Mouse (Mus musculus): ENCODE measurements around the gene Atxn2. TPM values are rescaled to one million over a fixed set of nuclear protein-coding genes. Genes with fewer than 3 reads are reported as not detected.

Gene Atxn2
- polyA plus RNA-seq, 1 experiment from 2014 or later = 40.5 TPM

DNA sequence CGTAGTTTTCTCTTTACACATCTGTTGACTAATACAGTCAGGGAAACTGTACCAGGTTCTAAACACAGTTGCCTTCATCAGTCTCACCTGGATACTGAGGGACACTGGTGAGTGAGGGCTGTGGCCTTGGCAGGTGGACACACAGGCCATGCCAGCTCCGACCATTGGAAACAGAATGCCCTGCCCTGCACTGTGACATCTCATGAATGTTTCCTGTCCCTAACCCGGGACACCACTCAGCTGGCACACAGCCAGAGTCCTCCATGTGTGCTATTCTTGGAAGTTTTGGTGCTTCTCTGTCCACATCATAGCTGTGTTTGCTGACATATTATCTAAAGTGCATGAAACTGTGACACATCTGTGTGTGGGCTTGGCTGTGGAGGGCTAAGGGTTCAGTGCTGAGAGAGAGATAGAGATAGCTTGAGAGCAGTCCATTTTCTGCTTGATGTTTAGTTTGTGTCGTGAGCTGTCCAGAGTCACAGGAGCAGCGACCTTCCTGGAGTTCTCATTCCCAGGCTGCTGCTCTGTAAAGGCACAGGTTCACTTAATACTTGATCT lies 98.6 kb downstream of the Atxn2 start:
- H3K9ac ChIP-seq = no peak overlapping the region
- peaks cover 24% of the 10 kb centered on the region; the same call in 1 of the 2 replicates for H3K4me1 ChIP-seq
- no peaks in the 10 kb centered on the region for H3K9me3 ChIP-seq (replicated peaks)
- 68% methylated on average over 5 of the region's 5 CpGs for WGBS (ENCODE audit: insufficient replicate concordance)
- peaks cover 88% of the 10 kb centered on the region for H3K36me3 ChIP-seq
- H3K4me2 ChIP-seq = no peak overlapping the region
- ATAC-seq = no peak
- H3K27me3 ChIP-seq (replicated peaks) = no peaks in the 10 kb centered on the region
- no peak overlapping the region for H3K4me3 ChIP-seq
- no peak overlapping the region for H3K27ac ChIP-seq

DNA sequence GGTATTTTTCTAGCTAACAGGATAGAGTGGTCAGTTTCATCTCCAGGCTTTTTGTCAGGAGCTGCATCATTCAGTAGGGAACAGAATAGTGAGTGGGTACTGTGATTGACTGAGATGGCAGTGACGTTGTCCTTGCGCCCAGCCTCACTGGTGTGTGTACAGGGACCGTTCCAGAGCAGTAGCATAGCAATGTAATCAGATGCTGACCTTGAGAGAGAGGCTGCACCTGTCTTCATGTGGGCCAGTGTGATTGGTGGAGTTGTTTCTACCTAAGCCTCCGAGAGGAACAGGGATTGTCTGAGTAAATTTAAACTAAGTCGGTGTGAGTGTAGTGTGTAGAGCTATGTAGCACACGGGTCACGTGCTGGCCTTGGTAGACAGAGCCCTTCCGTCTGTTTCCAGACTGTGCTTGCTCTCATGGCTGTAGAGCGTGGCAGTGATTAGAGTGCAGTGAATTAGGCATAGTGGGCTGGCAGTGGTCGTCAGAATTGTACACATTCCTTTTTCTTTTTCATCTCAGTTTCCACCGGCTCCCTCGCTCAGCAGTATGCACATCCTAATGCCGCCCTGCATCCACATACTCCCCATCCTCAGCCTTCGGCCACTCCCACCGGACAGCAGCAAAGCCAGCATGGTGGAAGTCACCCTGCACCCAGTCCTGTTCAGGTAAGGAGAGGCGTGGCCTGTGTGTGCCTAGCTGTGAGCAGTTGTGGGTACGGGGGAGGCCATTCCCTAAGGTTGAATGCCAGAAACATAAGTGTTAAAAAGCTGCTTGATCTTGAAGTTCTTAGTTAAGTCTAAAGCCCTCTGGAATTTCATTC lies 99.4 kb downstream of the Atxn2 start:
- no peak overlapping the region for H3K4me3 ChIP-seq
- H3K4me1 ChIP-seq = peaks cover 24% of the 10 kb centered on the region; the same call in 1 of the 2 replicates
- H3K27me3 ChIP-seq (replicated peaks) = no peaks in the 10 kb centered on the region
- H3K9ac ChIP-seq = no peak overlapping the region
- WGBS (ENCODE audit: insufficient replicate concordance) = 89% methylated on average over 17 of the region's 17 CpGs
- no peak overlapping the region for H3K27ac ChIP-seq
- no peak overlapping the region for H3K4me2 ChIP-seq
- H3K36me3 ChIP-seq = peaks cover 91% of the 10 kb centered on the region
- H3K9me3 ChIP-seq (replicated peaks) = no peaks in the 10 kb centered on the region
- ATAC-seq = no peak

DNA sequence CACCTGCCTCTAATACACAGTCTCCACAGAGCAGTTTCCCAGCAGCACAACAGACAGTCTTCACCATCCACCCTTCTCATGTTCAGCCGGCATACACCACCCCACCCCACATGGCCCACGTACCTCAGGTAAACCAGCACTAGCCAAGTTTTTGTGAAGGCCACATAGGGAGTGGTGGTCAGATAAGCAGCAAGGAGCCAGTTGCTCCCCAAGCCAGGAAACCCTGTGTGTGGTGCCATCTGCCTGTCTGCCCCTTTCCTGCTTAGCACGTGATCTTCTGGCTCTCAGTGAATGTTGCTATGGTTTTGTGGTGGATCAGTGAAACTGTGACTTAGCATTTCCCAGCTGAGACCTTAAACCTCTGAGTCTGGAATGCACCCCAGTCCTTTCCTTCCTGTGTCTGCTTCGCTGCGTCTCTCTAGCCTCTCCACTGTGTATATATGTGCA lies 100.4 kb downstream of the Atxn2 start:
- peak; percentile 16 for ATAC-seq
- WGBS (ENCODE audit: insufficient replicate concordance) = 66% methylated on average over 5 of the region's 5 CpGs

DNA sequence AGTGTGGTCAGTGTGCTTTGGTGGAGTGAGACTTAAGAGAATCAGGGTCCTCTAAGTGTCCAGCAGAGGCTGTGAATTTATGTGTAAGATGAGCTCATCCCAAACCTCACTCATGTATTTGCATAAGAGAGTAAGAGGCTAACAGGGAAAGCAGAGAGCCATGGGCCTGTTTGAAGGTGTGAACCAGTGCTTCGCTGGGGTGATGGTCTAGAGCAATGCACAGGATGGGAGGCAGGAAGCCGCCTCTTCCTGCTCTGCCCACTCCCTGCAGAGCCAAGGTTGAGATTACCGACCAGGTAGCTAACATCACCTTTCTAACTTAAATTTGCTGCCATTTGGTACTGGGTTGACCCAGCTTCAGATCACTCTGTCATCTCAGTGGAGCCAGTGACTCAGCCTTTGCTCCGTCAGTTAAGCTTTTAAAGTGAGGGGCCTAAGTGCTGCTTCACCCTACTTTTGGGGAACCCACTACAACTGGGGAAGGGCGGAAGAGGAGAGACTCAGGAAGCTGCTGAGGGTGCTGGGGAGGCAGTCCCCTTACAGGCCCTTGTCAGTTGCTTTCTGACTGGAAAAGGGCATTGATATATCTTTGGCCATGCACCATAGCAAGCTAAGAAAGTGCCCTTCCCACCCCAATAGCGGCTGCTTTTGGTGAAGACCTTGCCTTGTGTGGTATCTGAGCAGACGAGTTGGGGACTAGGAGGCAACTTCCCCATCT lies 101.5 kb downstream of the Atxn2 start:
- Histone ChIP-seq H3K4me3 (no peak overlapping the region), H3K4me2 (no peak overlapping the region), H3K9me3 (replicated peaks) (no peaks in the 10 kb centered on the region), H3K9ac (no peak overlapping the region), H3K27ac (no peak overlapping the region), H3K27me3 (replicated peaks) (no peaks in the 10 kb centered on the region), H3K4me1 (peaks cover 24% of the 10 kb centered on the region), H3K36me3 (peaks cover 94% of the 10 kb centered on the region)
- WGBS (ENCODE audit: insufficient replicate concordance) = 68% methylated on average over 7 of the region's 7 CpGs
- no peak for ATAC-seq

More for the DNA sequence above, 100.4 kb downstream of the Atxn2 start:
- no peaks in the 10 kb centered on the region for H3K27me3 ChIP-seq (replicated peaks)
- 0 out of 2 replicates have a peak overlapping the region, but pooled peaks have one; percentile 32 for H3K27ac ChIP-seq
- no peak overlapping the region for H3K4me3 ChIP-seq
- H3K4me2 ChIP-seq = no peak overlapping the region
- H3K4me1 ChIP-seq = peaks cover 24% of the 10 kb centered on the region
- H3K9me3 ChIP-seq (replicated peaks) = no peaks in the 10 kb centered on the region
- peaks cover 93% of the 10 kb centered on the region for H3K36me3 ChIP-seq
- 0 out of 2 replicates have a peak overlapping the region, but pooled peaks have one; percentile 13 for H3K9ac ChIP-seq

DNA sequence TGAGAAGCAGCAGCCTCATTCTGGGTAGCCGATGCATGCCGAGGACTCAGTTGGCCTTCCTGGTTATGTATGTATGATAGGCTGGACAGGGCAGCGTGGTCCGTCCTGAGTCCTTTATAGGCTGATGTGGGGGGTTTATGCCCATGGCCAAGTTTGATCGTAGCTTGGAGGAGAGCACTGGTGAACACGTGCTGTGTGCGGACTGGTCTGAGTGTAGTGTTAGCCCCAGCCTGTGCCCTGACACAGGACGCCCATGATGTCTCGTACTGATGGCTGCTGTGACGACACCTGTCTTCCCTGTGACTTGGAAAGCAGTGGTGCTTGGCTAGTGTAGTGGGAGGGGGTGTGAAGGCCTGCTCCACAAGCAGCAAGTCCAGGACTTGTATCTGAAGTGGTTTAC lies 102.6 kb downstream of the Atxn2 start:
- no peaks in the 10 kb centered on the region for H3K27me3 ChIP-seq (replicated peaks)
- no peak overlapping the region for H3K4me2 ChIP-seq
- no peak overlapping the region for H3K9ac ChIP-seq
- H3K9me3 ChIP-seq (replicated peaks) = no peaks in the 10 kb centered on the region
- peaks cover 94% of the 10 kb centered on the region for H3K36me3 ChIP-seq
- WGBS (ENCODE audit: insufficient replicate concordance) = 86% methylated on average over 10 of the region's 10 CpGs
- no peak overlapping the region for H3K4me3 ChIP-seq
- H3K4me1 ChIP-seq = peaks cover 24% of the 10 kb centered on the region
- no peak for ATAC-seq
- H3K27ac ChIP-seq = no peak overlapping the region

DNA sequence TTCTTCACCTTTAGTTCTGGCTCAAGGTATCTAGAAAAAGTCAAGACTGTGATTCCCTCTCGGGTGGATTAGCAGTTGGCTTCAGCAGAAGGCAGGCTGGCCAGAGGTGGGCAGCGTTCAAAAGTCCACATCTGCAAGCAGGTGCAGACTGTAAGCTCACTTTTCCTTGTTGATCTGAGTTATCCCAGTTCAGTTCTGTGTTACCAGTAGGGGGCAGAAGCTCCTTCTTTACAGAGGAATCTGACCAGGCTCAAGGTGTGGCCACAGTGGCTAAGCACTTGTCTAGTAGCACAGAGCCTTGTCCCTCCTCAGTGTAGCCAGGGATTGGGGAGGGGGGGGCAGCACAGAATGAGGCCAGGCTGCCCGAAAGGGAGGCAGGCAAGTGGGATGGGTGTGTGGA lies 103.9 kb downstream of the Atxn2 start:
- Histone ChIP-seq H3K9ac (no peak overlapping the region), H3K27ac (no peak overlapping the region), H3K9me3 (replicated peaks) (no peaks in the 10 kb centered on the region), H3K4me2 (no peak overlapping the region), H3K36me3 (peaks cover 99% of the 10 kb centered on the region), H3K4me3 (no peak overlapping the region), H3K4me1 (peaks cover 32% of the 10 kb centered on the region), H3K27me3 (replicated peaks) (no peaks in the 10 kb centered on the region)
- ATAC-seq = no peak
- 57% methylated on average over 3 of the region's 3 CpGs for WGBS (ENCODE audit: insufficient replicate concordance)

DNA sequence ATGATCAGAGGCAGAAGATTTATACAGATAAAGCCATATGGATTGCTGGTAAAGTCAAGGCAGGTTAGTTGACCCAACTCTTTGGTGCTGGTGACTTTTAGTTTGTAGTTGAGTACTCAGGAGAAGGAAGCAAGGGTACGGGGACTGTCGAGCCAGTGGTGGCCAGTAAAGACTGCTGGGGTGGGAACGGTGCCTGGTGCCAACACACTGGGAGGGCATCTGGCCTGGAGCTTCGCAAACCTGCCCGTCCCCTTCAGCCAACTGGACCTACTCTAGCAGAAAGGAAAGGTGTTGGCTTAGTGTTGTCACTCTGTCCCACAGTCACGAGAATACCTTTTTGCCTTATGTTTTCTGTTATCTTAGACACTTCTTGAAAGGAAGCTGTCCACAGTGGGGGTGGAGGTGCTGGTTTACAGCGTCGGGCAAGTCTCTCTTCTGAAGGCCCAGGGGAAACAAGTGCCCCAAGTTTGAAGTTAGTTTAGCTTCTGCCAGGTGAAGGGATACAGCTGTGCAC lies 104.8 kb downstream of the Atxn2 start:
- no peak overlapping the region for H3K4me3 ChIP-seq
- no peak overlapping the region for H3K4me2 ChIP-seq
- H3K36me3 ChIP-seq = peaks cover 99% of the 10 kb centered on the region
- H3K9me3 ChIP-seq (replicated peaks) = no peaks in the 10 kb centered on the region
- 80% methylated on average over 8 of the region's 8 CpGs for WGBS (ENCODE audit: insufficient replicate concordance)
- peaks cover 34% of the 10 kb centered on the region for H3K4me1 ChIP-seq
- H3K27me3 ChIP-seq (replicated peaks) = no peaks in the 10 kb centered on the region
- ATAC-seq = no peak
- H3K9ac ChIP-seq = no peak overlapping the region
- no peak overlapping the region for H3K27ac ChIP-seq

DNA sequence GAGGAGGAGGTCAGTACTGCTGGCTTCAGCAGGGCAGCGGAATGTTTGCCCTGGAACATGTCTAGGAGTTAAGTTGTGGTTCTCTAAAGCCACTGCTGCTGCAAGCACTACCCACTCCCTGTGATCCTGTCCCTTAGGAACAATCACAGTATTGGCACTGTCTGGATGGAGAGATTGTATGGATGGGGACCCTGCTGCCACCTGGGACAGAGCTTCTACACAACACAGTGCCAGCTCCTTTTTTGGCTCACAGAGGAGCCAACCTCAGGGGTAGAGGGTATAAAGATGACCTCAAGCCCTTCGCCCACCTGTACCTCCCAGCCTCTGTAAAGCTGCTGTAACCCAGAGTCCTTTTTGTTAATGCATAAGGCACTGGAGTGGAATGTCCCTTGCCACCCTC lies 105.5 kb downstream of the Atxn2 start:
- H3K4me1 ChIP-seq = peaks cover 30% of the 10 kb centered on the region
- no peak overlapping the region for H3K27ac ChIP-seq
- no peak for ATAC-seq
- H3K36me3 ChIP-seq = peaks cover 97% of the 10 kb centered on the region
- no peaks in the 10 kb centered on the region for H3K27me3 ChIP-seq (replicated peaks)
- H3K9ac ChIP-seq = no peak overlapping the region
- 76% methylated on average over 2 of the region's 2 CpGs for whole genome bisulfite sequencing (ENCODE audit: insufficient replicate concordance)
- H3K9me3 ChIP-seq (replicated peaks) = no peaks in the 10 kb centered on the region
- no peak overlapping the region for H3K4me3 ChIP-seq
- H3K4me2 ChIP-seq = no peak overlapping the region

DNA sequence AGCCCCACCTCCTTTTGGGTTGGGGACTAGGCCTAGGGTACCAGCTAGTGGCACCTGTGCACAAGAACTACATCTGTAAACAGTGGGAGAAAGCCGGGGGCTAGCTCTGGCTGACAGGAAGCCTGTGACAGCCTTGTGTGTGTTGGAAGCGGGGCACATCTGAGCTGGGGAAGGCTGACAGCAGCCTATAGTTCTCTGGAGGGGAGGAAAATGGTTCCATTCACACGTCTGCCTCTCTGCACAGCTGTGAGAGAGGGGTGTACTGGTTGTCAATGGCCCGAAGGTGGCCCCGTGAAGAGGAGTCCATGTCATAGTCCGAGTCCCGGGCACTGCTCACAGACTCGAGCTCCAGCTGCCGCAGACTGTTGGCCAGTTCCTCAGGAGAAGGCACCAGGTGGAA lies 106.4 kb downstream of the Atxn2 start:
- WGBS (ENCODE audit: insufficient replicate concordance) = 78% methylated on average over 9 of the region's 9 CpGs
- H3K27me3 ChIP-seq (replicated peaks) = no peaks in the 10 kb centered on the region
- H3K4me2 ChIP-seq = no peak overlapping the region
- H3K9ac ChIP-seq = no peak overlapping the region
- no peak overlapping the region for H3K27ac ChIP-seq
- H3K36me3 ChIP-seq = peaks cover 97% of the 10 kb centered on the region
- ATAC-seq = no peak
- H3K4me1 ChIP-seq = peaks cover 21% of the 10 kb centered on the region; the same call in 1 of the 2 replicates
- no peak overlapping the region for H3K4me3 ChIP-seq
- no peaks in the 10 kb centered on the region for H3K9me3 ChIP-seq (replicated peaks)

DNA sequence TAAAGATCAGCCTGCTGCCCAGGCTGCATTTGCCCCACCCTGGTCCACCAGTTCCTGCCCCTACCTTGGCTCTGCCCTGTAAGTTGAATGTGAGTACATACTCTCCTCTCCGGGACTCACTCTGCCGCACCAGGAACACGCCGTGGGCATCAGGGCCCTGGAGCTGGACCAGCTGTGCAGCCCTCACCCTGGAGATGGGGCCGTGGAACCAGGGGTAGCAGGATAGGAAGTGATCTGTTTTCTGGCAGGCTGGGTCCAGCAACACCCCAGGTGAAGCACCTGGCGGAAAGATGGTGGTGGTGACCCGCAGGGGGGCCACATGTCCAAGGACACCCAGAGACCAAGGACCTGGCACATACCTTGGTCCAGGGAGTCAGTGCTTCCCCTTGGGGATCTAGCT lies 107.3 kb downstream of the Atxn2 start:
- ATAC-seq = no peak
- H3K27me3 ChIP-seq (replicated peaks) = no peaks in the 10 kb centered on the region
- no peaks in the 10 kb centered on the region for H3K9me3 ChIP-seq (replicated peaks)
- peaks cover 97% of the 10 kb centered on the region for H3K36me3 ChIP-seq
- H3K4me3 ChIP-seq = no peak overlapping the region
- 90% methylated on average over 7 of the region's 7 CpGs for WGBS (ENCODE audit: insufficient replicate concordance)
- peaks cover 24% of the 10 kb centered on the region for H3K4me1 ChIP-seq
- H3K27ac ChIP-seq = no peak overlapping the region
- H3K9ac ChIP-seq = no peak overlapping the region
- H3K4me2 ChIP-seq = no peak overlapping the region

DNA sequence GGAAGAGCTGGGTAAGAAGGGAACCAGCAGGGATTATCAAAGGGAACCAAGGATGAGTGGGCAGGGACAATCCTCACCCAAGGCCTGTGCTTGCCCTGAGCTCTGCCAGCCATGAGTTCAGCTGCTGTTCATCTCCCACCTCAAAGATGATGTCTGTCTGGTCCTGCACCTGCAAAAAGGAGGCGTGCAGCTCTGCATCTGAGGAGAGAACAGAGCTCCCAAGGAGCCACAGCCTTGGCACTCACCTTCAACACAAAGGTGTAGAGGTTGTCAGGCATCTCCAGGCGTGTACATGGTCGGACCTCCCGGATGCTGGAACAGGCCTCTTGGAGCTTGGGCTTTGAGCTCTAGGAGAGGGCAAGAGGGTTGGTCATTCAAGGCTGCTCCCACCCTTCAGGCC lies 107.7 kb downstream of the Atxn2 start:
- no peak overlapping the region for H3K4me3 ChIP-seq
- H3K9ac ChIP-seq = no peak overlapping the region
- H3K36me3 ChIP-seq = peaks cover 97% of the 10 kb centered on the region
- H3K27ac ChIP-seq = no peak overlapping the region
- no peaks in the 10 kb centered on the region for H3K27me3 ChIP-seq (replicated peaks)
- H3K4me1 ChIP-seq = peaks cover 29% of the 10 kb centered on the region
- WGBS (ENCODE audit: insufficient replicate concordance) = 81% methylated on average over 4 of the region's 4 CpGs
- no peak overlapping the region for H3K4me2 ChIP-seq
- H3K9me3 ChIP-seq (replicated peaks) = no peaks in the 10 kb centered on the region
- ATAC-seq = no peak

DNA sequence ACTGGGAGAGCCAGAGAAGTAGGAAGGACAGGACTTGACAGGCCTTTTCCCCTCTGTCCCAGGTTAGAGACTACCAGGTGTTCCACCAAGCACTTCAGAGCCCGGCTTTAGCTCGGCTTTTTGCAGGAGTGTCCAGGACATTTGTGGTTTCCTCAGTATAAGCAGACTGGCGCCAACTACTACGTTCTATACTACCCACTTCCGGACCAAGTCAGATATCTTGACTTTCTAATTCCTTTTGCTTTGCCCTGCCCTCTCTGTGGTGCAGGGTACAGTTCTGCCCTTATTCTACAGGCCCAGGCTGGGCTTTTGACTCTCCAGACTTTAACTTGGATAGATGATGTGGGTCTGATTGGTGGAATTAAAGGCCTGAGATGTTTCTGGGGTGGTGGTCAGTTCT lies 108.4 kb downstream of the Atxn2 start:
- no peaks in the 10 kb centered on the region for H3K9me3 ChIP-seq (replicated peaks)
- peaks cover 36% of the 10 kb centered on the region for H3K4me1 ChIP-seq
- peaks cover 97% of the 10 kb centered on the region for H3K36me3 ChIP-seq
- no peak overlapping the region for H3K4me2 ChIP-seq
- H3K9ac ChIP-seq = no peak overlapping the region
- WGBS (ENCODE audit: insufficient replicate concordance) = 45% methylated on average over 5 of the region's 5 CpGs
- no peak for ATAC-seq
- peak overlapping the region; percentile 21; the same call in 1 of the 2 replicates for H3K27ac ChIP-seq
- no peak overlapping the region for H3K4me3 ChIP-seq
- H3K27me3 ChIP-seq (replicated peaks) = no peaks in the 10 kb centered on the region
